Mouse (Mus musculus) ovary, postnatal 14 days (tissue): ENCODE results near the gene Mcoln1.
A peak's percentile ranks its signal among the peaks of the same experiment; 100 is the strongest.

Experiments
- DNase-seq: peaks from one replicate; pipeline ENCODE4 v3.0.0; 2022; ENCODE audit warnings: low spot score

The Mcoln1 gene

DNA sequence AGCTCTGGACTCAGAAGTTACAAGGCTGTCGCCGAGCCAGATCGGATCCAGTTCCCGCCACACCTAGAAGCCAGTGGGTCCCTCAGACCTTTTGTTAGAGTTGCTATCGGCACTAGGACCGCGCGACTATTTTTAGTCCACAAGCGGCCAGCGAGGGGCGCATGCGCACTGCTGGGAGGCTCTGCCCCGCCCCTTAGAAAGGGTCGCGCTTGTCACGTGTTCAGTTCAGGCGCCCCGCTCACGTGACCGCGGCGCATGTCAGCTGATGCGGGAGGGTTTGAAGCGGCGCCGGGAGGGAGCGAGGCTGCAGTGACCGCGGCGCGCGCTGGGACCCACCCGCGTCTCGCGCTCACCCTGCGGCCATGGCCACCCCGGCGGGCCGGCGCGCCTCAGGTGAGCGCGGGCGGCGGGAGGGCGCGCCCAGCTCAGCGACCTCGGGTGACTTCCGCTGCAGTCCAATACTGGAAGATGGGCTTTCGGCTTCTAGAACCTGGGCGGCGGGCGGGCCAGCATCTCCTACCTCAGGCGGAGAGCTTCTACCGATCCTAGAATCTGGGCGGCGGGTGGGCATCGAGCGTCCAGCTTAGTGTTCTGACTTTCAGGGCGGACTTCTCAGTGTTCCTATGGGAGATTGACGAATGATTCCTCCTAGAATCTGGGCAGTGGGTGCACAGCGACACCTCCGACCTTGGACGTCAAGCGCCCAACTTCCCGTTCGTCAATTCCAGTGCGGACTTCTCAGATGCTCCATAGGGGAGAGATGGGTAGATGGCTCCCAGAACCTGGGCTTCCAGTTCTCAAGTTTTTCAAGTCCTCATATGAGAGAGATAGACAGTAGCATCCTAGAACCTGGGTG lies at the start of gene Mcoln1:
Mcoln1 (plus strand) TSS at position 223 of the 856 bp plus-strand sequence.
- DNase-seq, result peak; percentile 96

DNA sequence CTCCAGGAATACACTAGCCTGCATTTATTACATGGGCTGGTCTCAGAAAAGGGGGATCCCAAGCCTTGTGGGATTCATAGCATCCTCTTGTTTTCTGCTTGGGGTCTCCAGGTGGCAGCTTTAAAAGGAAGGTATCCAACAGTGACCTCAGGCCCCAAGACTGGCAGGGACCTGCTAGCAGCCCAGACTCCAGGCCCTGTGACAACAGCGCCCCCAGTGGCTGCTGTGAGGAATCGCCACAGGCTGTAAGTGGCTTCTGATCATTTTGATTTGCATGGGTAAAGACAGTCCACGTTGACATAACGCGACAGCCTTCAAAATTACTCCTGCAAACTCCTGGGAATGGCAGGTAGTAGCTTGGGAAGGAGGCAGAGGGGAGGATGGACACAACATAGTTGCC lies 49.6 kb upstream of the Mcoln1 start:
- peak; percentile 36 for DNase-seq

DNA sequence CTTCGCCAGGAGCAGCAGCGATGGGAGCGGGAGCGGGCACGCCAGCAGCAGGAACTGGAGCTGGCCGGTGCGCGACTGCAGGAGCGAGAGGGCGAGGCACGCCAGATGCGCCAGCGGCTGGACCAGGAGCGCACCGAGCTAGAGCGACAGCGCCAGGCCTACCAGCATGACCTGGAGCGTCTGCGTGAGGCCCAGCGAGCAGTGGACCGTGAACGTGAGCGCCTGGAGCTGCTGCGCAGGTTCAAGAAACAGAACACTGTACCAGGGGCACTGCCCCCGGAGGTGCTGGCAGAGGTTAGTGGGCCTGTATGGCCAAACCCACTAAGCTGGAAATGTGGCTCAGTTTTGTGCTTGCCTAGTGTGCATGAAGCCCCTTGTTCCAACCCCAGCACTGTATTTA lies 48.3 kb upstream of the Mcoln1 start:
- DNase-seq, result no peak

GRCm38 (mm10) chr8:3463248-3463647 lies 37.0 kb upstream of the Mcoln1 start:
- no peak for DNase-seq

DNA sequence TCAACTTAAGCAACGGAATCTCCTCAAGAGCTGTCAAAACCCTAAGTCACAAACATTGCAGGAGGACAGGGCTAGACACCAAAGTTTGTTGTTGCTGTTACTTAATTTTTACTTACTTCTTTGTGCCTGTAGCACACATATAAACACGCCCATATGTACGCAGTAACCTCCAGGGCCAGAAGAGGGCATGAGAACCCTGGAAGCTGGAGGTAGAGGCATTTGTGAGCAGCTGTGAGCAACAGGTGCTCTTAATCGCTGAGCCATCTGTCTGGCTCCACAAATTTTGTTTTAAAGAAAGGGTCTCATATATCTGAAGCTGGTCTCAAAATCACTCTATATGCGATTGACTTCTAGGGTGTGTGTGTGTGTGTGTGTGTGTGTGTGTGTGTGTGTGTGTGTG lies 35.9 kb upstream of the Mcoln1 start:
- DNase-seq, result no peak

GRCm38 (mm10) chr8:3467006-3467885 lies 33.0 kb upstream of the Mcoln1 start, which contains the start of gene Pex11g:
Gene Pex11g, minus strand, starts transcription at chr8:3467680.
- DNase-seq, result peak; percentile 98

DNA sequence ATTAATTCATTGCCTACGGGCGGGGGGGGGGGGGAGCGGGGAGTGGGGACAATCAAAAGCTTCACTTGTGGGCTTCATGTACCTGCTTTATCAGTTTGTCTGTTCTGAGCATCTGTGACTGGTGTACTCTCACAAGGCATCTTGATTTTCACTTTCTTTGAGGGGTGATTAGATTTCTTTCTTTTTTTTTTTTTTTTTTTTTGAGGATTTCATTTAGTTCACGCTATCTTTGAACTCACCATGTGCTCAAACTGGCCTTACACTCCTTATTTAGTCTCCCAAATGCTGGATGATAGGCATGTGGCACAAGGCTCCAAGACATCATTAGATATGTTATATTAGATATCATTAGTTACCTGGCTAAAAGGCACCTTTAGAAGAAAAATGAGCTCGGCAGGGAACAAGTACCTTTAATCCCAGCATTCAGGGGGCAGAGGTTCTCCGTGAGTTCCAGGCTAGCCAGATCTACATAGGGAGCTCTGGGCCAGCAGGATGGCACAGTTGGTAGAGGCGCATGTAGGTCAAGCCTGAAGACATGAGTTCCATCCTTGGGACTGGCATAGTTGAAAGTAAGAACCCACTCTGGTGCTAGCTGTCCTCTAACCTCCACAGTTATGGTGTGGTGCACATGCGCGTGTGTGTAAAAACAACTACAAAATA lies 32.2 kb upstream of the Mcoln1 start:
- DNase-seq, result no peak

- DNase-seq, result no peak
Observed at GRCm38 (mm10) chr8:3468838-3469237, 31.4 kb upstream of the Mcoln1 start.

DNA sequence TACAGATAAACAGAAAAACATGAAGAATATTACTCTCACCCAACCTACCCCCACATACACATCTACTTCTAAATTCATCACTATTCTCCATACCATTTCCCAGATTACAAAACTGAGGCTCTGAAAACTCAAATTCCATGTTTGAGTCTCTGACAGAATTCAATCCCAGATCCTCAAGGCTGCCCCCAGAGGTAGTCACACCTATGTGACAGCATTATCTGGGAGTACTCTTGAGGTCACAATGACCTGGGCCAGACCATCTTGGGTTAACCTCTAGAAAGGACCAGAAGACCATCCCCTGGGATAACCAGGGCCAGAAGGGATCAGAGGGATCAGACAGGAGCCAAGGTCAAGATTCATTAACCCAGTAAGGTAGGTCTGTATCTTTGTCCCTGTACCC lies 29.7 kb upstream of the Mcoln1 start, which contains the start of gene Tex45:
Tex45 (plus strand) TSS at position 301 of the 400 bp plus-strand sequence.
- DNase-seq, result no peak

DNA sequence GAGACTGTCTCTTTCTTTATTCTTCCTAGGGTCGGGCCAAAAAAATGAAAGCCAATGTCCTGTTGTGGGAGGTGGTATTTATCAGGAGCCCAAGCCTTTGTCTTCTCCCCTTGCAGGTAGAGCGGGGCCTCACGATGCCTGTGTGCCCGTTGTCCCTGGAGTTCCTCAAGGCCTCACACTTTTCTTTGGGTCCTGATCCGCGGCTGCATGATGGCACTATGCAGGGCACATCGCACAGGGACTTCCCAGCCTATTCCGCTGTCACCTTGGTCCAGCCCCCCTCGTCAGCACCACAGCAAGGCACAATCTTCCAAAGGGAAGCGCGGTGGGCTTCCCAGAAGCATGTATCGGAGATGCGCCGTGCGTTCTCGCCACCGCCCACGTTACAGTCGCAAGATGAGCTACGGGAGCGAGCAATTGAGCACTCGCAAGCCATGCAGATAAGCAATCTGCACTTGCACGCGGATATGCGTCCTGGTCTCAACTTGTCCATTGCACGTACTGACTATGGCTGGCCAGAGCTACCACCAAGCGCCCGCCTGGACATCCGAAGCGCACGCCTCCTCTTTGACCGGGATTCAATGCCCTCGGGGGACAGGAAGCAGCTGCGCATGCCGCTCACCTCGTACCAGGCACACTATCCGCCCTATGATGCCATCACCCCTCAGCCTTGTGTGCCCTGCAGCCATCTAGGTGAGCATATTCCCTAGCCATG lies 24.4 kb upstream of the Mcoln1 start:
- no peak for DNase-seq

DNA sequence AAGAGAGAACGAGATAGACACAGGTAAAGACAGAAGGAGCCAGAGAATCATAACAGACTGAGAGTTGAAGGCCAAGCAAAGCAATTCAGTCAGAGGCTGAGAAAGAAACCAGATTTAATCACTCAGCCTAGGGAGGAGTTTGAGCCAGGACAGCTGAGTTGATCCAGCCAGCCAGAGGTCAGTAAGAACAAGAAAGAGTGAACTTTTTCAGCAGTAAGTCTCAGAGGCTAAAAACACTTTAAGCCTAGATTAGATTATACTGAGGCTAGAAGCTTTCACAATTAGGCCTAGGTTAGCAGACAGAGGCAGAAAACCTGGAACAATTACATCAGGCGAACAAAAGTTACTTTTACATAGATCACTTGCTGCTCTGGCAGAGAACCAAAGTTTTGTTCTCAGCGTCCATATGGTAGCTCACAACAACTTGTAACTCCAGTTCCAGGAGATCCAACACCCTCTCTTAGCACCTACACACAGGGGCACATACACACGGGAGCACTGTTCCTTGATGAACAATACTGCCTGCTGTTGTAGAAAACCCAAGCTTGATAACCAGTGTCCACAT lies 20.0 kb upstream of the Mcoln1 start:
- no peak for DNase-seq

GRCm38 (mm10) chr8:3481605-3482004 lies 18.7 kb upstream of the Mcoln1 start:
- no peak for DNase-seq

DNA sequence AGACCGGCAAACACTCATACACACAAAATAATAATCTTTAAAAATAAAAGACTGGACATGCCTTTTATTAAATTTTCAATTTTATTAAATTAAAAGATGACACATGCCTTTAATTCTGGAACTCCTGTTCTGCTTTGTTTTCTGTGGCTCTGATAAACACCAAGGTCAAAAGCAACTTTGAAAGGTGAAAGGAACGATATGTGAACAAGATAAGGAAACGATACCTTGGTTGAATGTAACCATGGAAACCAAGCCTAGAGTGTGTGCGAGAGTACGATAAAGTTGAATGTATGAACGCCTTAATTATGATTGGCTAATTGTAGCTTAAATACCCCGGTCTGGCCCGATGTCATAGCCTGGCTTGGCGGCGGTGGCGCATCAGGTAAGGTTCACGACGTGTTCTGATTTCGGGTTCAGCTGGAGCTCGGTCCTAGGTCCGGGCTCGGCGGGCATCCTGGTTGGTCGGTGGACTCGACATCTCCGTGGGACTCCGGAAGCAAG lies 18.0 kb upstream of the Mcoln1 start:
- no peak for DNase-seq

- DNase-seq, result no peak
Observed at GRCm38 (mm10) chr8:3483546-3483945, 16.7 kb upstream of the Mcoln1 start.

- no peak for DNase-seq
Observed at GRCm38 (mm10) chr8:3485192-3485591, 15.1 kb upstream of the Mcoln1 start.

DNA sequence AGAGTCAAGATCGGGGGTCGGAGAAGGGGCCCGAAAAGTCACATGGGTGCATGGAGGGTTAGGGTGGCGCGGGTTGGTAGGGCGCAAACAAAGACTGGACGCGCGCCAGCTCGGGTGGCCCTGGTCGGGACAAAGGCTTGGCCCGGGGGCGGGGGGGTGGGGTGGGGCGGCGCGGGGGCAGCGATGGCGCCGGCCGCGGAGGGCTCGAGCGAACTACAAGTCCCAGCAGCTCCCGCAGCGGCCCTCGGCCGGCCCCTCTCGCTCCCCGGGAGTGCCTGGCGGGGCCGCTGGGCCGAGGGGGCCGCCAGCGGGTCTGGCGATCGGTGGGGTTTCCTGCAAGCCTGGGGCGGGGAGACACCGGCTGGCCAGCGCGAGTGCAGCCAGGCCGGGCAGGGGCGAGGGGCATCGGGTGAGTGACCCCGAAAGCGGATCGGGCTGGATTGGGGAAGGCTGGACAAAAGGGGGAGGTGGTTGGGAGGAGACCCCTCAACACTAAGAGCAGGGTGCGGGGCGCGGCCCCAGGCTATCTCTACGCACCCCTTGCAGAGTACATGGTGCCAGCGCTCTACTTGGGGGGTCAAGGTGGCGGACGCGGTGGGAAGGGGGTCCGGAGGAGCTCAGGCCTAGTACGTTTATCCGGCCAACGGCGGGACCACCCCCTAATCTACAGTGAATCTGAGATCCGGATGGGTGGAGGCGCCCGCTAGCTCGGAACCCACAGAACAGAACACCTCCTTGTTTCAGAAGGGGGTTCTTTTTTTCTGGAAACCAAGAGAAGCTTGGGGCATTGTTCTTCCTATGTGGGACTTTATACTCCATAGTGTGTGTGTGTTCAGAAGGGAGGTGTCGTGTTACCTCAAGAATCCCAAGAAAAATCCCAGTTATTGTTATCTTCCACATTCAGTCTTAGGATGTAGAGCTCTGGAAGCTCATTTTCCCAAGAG lies 7.1 kb upstream of the Mcoln1 start, which contains the start of gene Zfp358:
Zfp358 (plus strand) TSS at position 238 of the 944 bp plus-strand sequence.
- peak; percentile 58 for DNase-seq

GRCm38 (mm10) chr8:3493845-3494208 lies 6.4 kb upstream of the Mcoln1 start:
- no peak for DNase-seq

- no peak for DNase-seq
Observed at GRCm38 (mm10) chr8:3495578-3496427, 4.5 kb upstream of the Mcoln1 start.

GRCm38 (mm10) chr8:3496428-3496748 lies 3.9 kb upstream of the Mcoln1 start:
- no peak for DNase-seq
